Mouse (Mus musculus) intestine, embryonic 14.5 days (tissue): ENCODE data around the gene Fam83d. TPM values are rescaled to one million over a fixed set of nuclear protein-coding genes. Genes with fewer than 3 reads are reported as not detected.

Experiments used
- ATAC-seq: fragments of 200-750 bp; cut with Nextera tagmentation; replicated peaks from 2 replicates; pipeline ENCODE4 v1.8.0; 2017; ENCODE audit warnings: low read depth, moderate number of reproducible peaks, moderate TSS enrichment, moderate library complexity; ENCODE audit not compliant: low FRiP score, low TSS enrichment
- DNase-seq: peaks from one replicate; pipeline ENCODE4 v3.0.0-alpha.2; 2018; ENCODE audit warnings: low spot score
- H3K27ac ChIP-seq: fragments of 300-500 bp; sonication (generic); 2 replicates; pipeline ENCODE4 v1.5.1; 2014; ENCODE audit warnings: low read depth, mild to moderate bottlenecking, control low read depth
- H3K27me3 ChIP-seq: fragments of 300-500 bp; sonication (generic); replicated peaks from 2 replicates; pipeline ENCODE4 v1.6.1; 2014; ENCODE audit warnings: low read length, control low read depth; ENCODE audit not compliant: control insufficient read depth, insufficient read depth
- H3K36me3 ChIP-seq: fragments of 300-500 bp; sonication (generic); 2 replicates; pipeline ENCODE4 v1.6.1; 2014; ENCODE audit warnings: low read length, control low read depth; ENCODE audit not compliant: control insufficient read depth, insufficient read depth
- H3K4me1 ChIP-seq: fragments of 300-500 bp; sonication (generic); replicated peaks from 2 replicates; pipeline ENCODE4 v1.6.1; 2014; ENCODE audit warnings: low read length, control low read depth, mixed read lengths; ENCODE audit not compliant: control insufficient read depth, insufficient read depth
- H3K4me2 ChIP-seq: fragments of 300-500 bp; sonication (generic); 2 replicates; pipeline ENCODE4 v1.6.1; 2014; ENCODE audit warnings: low read length
- H3K4me3 ChIP-seq: fragments of 300-500 bp; sonication (generic); 2 replicates; pipeline ENCODE4 v1.5.1; 2014; ENCODE audit warnings: low read depth, low read length, control low read depth, mixed read lengths
- H3K9ac ChIP-seq: fragments of 300-500 bp; sonication (generic); 2 replicates; pipeline ENCODE4 v1.6.1; 2014; ENCODE audit warnings: mild to moderate bottlenecking, low read length
- H3K9me3 ChIP-seq: fragments of 300-500 bp; sonication (generic); 2 replicates; pipeline ENCODE4 v1.6.1; 2016; ENCODE audit warnings: low read length, control low read depth; ENCODE audit not compliant: control insufficient read depth
- WGBS: fragments of 180-500 bp; shearing (Covaris S2); extraction: QIAGEN DNeasy Blood & Tissue Kit; methylation state at CpG from one replicate; pipeline ENCODE4 v1.1.7; 2014; 5-methylcytosine and 5-hydroxymethylcytosine counted together
- polyA plus RNA-seq: library from polyadenylated mRNA; unstranded; fragments of >200 nt; fragmentation: Nextera tagmentation; extraction: Ambion mirVana; gene quantifications from 2 replicates; pipeline ENCODE4 v1.2.1, GENCODE M21; 2014

The Fam83d gene
- polyA plus RNA-seq, 1 experiment from 2014 or later, result 47.3 TPM

DNA sequence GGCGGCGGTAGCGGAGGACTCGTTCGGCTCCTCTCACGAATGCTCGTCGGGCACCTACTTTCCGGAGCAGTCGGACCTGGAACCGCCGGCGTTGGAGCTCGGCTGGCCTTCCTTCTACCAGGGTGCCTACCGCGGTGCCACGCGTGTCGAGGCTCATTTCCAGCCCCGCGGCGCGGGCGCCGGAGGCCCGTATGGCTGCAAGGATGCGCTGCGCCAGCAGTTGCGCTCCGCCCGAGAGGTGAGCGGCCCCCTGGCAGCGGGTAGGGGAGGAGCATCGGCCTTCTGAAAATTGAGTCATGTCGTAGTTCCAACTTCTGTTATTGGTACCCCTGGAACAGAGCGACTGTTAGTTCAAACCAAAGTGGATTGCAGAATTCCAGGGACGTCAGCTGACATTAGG lies 457 bp downstream of the Fam83d start:
- H3K4me3 ChIP-seq, result peak overlapping the region; percentile 80
- ATAC-seq (peak; percentile 20; the same call in 1 of the 2 replicates), DNase-seq (no peak)
- peak overlapping the region; percentile 71 for H3K27ac ChIP-seq
- peaks cover 39% of the 10 kb centered on the region for H3K4me1 ChIP-seq
- H3K27me3 ChIP-seq, result no peaks in the 10 kb centered on the region
- H3K9ac ChIP-seq, result peak overlapping the region; percentile 67
- H3K9me3 ChIP-seq, result no peaks in the 10 kb centered on the region
- peak overlapping the region; percentile 86 for H3K4me2 ChIP-seq
- no peaks in the 10 kb centered on the region for H3K36me3 ChIP-seq
- under 1% methylated on average over 37 of the region's 37 CpGs for WGBS

- H3K27ac ChIP-seq, result no peak overlapping the region
- peak overlapping the region; percentile 80 for H3K4me3 ChIP-seq
- WGBS, result 3% methylated on average over 5 of the region's 5 CpGs
- no peak for DNase-seq
- peak overlapping the region; percentile 67 for H3K9ac ChIP-seq
- H3K4me2 ChIP-seq, result peak overlapping the region; percentile 86
- 0 out of 2 replicates have a peak, but pooled peaks have one; percentile 35 for ATAC-seq
- no peaks in the 10 kb centered on the region for H3K36me3 ChIP-seq
- H3K4me1 ChIP-seq, result peaks cover 39% of the 10 kb centered on the region
- no peaks in the 10 kb centered on the region for H3K27me3 ChIP-seq
- H3K9me3 ChIP-seq, result no peaks in the 10 kb centered on the region
Measured at GRCm38 (mm10) chr2:158768771-158769170, 878 bp downstream of the Fam83d start.

GRCm38 (mm10) chr2:158770126-158770757 lies 2.3 kb downstream of the Fam83d start:
- ATAC-seq (no peak), DNase-seq (no peak)
- no peak overlapping the region for H3K27ac ChIP-seq
- 27% methylated on average over 13 of the region's 13 CpGs for WGBS
- H3K4me2 ChIP-seq, result peak overlapping the region; percentile 86
- H3K4me3 ChIP-seq, result peak overlapping the region; percentile 80
- H3K36me3 ChIP-seq, result no peaks in the 10 kb centered on the region
- H3K9ac ChIP-seq, result no peak overlapping the region
- peaks cover 44% of the 10 kb centered on the region for H3K4me1 ChIP-seq
- H3K27me3 ChIP-seq, result no peaks in the 10 kb centered on the region
- no peaks in the 10 kb centered on the region for H3K9me3 ChIP-seq

DNA sequence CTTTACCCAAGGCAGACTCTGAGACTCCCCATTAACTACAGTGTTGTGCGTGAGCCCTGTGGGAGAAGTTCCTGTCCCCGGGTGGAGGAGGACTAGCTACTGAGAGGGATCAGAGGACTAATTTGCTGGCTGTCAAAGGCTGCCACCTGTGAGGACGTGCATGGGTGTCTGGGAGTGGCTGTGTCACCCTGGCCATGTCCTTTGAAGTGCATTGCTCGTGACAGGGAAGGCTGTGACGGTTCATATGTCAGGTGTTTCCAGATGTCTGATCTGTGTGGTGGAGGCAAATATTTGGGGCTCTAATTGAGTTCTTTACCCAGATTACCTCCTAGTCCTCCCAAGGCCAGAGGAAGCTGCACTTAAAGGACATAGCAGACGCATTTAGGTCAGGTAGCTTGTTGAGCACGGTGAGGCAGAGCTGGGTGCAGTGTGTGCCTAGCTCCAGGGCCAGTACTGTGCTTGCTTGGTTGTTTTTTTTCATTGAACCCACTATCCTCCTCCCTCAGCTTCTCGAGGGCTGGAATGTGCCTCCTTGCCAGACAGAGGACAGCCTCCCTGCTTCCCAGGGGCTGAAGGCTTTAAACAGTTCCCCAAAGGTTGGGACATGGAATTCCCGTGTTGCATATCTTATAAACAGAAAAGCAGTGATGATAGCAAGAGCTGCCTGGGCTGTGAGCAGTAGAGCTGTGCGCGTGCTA lies 3.3 kb downstream of the Fam83d start:
- H3K4me2 ChIP-seq, result peak overlapping the region; percentile 86
- ATAC-seq, result no peak
- peaks cover 51% of the 10 kb centered on the region for H3K4me1 ChIP-seq
- no peak overlapping the region for H3K27ac ChIP-seq
- H3K27me3 ChIP-seq, result no peaks in the 10 kb centered on the region
- no peaks in the 10 kb centered on the region for H3K36me3 ChIP-seq
- H3K9me3 ChIP-seq, result no peaks in the 10 kb centered on the region
- H3K9ac ChIP-seq, result no peak overlapping the region
- 35% methylated on average over 11 of the region's 11 CpGs for WGBS
- peak overlapping the region; percentile 80; the same call in 1 of the 2 replicates for H3K4me3 ChIP-seq
- DNase-seq, result peak; percentile 54

DNA sequence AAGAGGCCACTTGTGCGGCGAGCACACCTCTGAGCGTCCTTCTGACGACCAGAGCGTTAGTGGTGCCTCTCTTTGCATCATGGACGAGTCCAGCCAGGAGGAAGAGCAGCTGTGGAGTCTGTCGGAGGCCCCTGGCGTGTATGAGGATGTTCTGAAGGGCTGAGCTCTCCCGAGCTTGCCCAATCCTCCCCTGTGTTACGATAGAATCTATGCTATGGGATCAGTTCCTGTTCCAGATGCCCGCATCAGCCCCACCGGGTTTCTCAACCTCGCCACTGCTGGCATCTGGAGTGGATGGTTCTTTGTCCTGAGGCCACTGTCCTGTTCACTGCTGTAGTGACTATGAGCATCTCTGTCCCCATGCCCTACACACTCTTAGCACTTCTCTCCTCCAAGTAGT lies 4.9 kb downstream of the Fam83d start:
- no peak overlapping the region for H3K27ac ChIP-seq
- H3K4me1 ChIP-seq, result peaks cover 58% of the 10 kb centered on the region
- ATAC-seq, result no peak
- H3K4me3 ChIP-seq, result no peak overlapping the region
- no peak for DNase-seq
- no peaks in the 10 kb centered on the region for H3K27me3 ChIP-seq
- H3K9me3 ChIP-seq, result no peaks in the 10 kb centered on the region
- H3K9ac ChIP-seq, result no peak overlapping the region
- no peak overlapping the region for H3K4me2 ChIP-seq
- WGBS, result 86% methylated on average over 13 of the region's 13 CpGs
- H3K36me3 ChIP-seq, result no peaks in the 10 kb centered on the region

DNA sequence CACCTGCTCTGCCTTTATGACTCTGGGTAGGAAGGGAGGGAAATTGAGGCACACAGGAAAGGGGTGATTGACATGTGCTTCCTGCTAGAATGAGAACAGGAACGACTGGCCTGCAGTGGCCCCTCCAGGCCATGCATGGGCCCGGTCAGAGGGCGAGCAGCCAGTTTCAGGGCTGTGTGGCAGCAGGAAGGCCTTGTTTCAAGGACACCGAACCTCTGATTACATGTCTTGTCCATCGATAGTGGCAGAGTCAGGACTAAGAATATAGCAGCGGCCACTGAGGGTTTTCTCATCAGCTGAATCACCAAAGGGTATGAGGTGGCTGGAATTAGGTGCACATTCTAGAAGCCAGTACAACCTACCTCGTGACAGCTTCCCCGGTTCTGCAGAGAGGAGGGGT lies 7.0 kb downstream of the Fam83d start:
- Histone ChIP-seq H3K27ac (no peak overlapping the region), H3K9me3 (no peaks in the 10 kb centered on the region), H3K27me3 (no peaks in the 10 kb centered on the region), H3K4me2 (no peak overlapping the region), H3K36me3 (peaks cover 8% of the 10 kb centered on the region), H3K4me1 (peaks cover 49% of the 10 kb centered on the region), H3K4me3 (no peak overlapping the region), H3K9ac (no peak overlapping the region)
- DNase-seq (no peak), ATAC-seq (no peak)
- 72% methylated on average over 8 of the region's 8 CpGs for WGBS

GRCm38 (mm10) chr2:158776716-158777115 lies 8.8 kb downstream of the Fam83d start:
- WGBS, result 84% methylated on average over 4 of the region's 4 CpGs
- DNase-seq (no peak), ATAC-seq (no peak)
- Histone ChIP-seq H3K9me3 (no peaks in the 10 kb centered on the region), H3K36me3 (peaks cover 27% of the 10 kb centered on the region), H3K27me3 (no peaks in the 10 kb centered on the region), H3K4me1 (peaks cover 31% of the 10 kb centered on the region), H3K9ac (no peak overlapping the region), H3K27ac (no peak overlapping the region), H3K4me3 (no peak overlapping the region), H3K4me2 (no peak overlapping the region)

DNA sequence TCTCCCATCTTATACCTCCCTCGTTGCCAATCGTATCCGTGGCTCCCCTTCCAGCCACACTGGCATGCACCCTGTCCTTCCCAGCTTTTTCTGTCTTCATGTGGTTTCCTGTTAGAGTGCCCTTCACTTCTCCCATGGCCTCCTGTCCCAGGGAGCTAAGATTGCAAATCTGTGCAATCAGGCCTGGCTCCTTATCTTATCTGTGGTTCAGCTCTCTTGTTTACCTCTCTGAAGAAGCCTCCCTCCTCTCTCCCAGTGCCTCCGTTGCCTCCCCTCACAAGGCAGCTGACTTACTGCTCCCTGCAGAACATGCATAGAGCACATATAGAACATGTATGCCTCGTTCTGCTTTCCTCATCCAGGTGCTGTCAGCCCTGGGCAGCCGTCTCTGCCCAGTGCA lies 9.6 kb downstream of the Fam83d start:
- Histone ChIP-seq H3K9ac (no peak overlapping the region), H3K4me1 (peaks cover 26% of the 10 kb centered on the region), H3K27me3 (no peaks in the 10 kb centered on the region), H3K9me3 (no peaks in the 10 kb centered on the region), H3K36me3 (peaks cover 30% of the 10 kb centered on the region), H3K27ac (no peak overlapping the region), H3K4me3 (no peak overlapping the region), H3K4me2 (no peak overlapping the region)
- DNase-seq (no peak), ATAC-seq (no peak)
- 37% methylated on average over 6 of the region's 6 CpGs for WGBS

- Histone ChIP-seq H3K27me3 (no peaks in the 10 kb centered on the region), H3K4me2 (no peak overlapping the region), H3K36me3 (peaks cover 38% of the 10 kb centered on the region), H3K9ac (no peak overlapping the region), H3K9me3 (no peaks in the 10 kb centered on the region), H3K27ac (no peak overlapping the region), H3K4me3 (no peak overlapping the region), H3K4me1 (peaks cover 26% of the 10 kb centered on the region)
- WGBS, result 53% methylated on average over 7 of the region's 7 CpGs
- DNase-seq (no peak), ATAC-seq (no peak)
Measured at GRCm38 (mm10) chr2:158778349-158778748, 10.5 kb downstream of the Fam83d start.
